Mouse (Mus musculus) megakaryocyte, embryonic 14.5 days (primary cell): ENCODE measurements around the gene Mbd3.

Experiments
- FLI1 ChIP-seq: IDR thresholded peaks from 2 replicates; pipeline ENCODE4 v1.6.1; 2012; ENCODE audit warnings: low read length, inconsistent platforms, mixed read lengths
- GATA1 ChIP-seq: IDR thresholded peaks from 3 replicates; pipeline ENCODE4 v1.6.1; 2012; ENCODE audit warnings: mixed read lengths, low read length, inconsistent platforms, borderline replicate concordance

DNA sequence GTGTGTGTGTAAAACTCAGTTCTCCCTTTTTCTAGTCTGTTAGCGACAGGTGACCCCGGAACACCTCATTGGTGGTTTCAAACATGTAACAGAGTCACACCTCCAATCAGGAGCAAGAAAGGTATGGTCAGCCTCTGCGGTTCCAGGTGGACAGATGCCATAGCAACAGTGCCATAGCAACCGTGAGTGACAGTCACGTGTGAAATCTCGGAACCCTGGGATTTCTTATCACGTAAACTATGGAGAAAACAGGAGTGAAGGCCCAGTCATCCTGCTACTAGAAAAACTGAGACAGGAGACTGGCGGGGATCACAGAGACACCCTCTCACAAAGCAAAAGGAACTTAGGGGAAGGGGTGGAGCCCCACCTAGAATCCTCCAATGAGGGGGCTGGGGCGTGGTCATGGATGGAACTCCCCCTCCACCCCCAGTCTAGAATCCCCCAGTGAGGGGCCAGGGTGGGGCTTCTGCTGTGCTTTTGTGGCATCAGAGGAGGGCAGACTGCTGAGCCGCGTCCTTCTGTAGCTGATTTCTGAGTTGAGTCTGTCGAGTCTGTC is 27.9 kb downstream of the Mbd3 start:
- no peak for TF ChIP-seq GATA1
- no peak for TF ChIP-seq FLI1
